Mouse (Mus musculus): ENCODE results near the gene Morf4l1. TPM values are rescaled to one million over a fixed set of nuclear protein-coding genes. Genes with fewer than 3 reads are reported as not detected.
"Not testable (repeated sequence)": the region's sequence is repeated elsewhere in the genome, so short reads cannot be mapped to it uniquely, and the experiment has no call there.

The Morf4l1 gene
- total RNA-seq, 2 experiments from 2014 or later = 189 to 208 TPM

DNA sequence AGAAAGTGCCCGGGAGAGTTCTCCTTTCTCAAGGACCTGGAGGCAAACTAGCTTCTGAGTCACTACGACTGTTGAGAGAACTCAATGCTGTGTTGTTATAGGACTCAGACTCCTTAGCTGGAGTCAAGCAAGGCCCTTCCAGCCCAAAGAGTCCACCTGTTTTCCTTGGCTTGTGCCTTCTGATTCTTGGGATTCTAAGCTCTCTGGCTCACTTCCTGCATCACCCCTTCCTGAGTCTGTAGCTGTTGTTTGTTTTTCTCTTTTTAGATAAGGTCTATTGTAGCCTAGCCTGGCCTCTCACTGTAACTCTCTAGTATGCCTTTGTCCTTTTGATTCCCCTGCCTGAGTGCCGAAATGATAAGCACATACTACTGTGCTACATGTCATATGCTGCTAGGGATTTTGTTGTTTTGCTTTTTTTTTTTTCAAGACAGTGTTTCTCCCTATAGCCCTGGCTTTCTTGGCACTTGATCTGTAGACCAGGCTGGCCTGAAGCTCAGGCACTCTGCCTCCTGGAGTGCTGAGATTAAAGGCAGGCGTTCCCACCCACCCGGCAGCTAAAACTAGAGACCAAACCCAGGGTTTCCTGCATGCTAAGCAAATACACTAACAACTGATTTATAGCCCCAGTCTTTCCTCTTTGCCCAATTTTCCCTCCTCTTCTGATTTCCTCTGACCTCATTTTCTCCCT lies 66.5 kb downstream of the Morf4l1 start:
- intact Hi-C loops (cut with DNase I) = no loop called here
- H3K27ac ChIP-seq = no peak overlapping the region
- DNase-seq = no peak
- TF ChIP-seq CTCF (IDR thresholded peaks at IDR 0.05) = no peak
- no peak overlapping the region for H3K4me3 ChIP-seq

DNA sequence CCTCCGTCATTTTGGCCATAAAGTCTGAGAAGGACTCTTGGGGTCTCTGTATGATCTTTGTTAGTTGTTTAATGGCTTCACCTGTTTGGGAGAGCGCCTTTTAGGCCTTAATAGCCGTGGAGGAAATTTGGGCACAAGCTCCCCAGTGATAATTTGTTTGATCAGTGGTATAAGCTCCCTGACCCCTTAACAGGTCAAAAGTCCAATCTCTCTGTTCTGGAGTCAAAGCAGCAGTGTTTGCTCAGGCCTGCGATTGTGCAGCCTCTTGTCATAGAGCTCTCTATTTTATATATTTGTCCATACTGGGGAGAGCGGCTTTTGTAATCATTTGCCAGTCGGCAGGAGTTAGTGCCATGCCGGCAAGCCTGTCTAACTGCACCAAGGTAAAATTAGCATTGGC lies 69.4 kb downstream of the Morf4l1 start:
- H3K27ac ChIP-seq = no peak overlapping the region
- no peak for TF ChIP-seq CTCF (IDR thresholded peaks at IDR 0.05)
- no peak overlapping the region for H3K4me3 ChIP-seq
- intact Hi-C loops (cut with DNase I) = no loop called here
- DNase-seq = no peak

DNA sequence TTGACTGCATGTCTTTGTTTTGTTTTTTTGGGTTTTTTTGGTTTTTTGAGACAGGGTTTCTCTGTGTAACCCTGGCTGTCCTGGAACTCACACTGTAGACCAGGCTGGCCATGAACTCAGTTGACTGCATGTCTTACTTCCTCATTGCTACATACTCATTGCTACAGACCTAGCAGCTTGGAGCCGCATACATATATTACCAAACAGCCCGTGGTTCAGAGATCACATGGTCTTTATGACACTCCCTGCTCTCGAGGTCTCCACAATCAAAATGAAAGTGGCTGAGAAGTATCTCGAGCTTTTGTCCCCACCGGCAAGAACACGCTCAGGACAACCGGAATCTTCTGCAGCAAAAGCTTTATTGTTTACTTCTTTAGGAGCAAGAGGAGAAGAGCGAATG lies 71.7 kb downstream of the Morf4l1 start:
- H3K4me3 ChIP-seq; DNase-seq; H3K27ac ChIP-seq; intact Hi-C loops (cut with DNase I): not testable (repeated sequence)

Other genes starting within 250 kb of the Morf4l1 start
- gene Rasgrf1, start 204.9 kb downstream of the Morf4l1 start, total RNA-seq (2021) = not detected
- gene Ctsh, start 60.6 kb downstream of the Morf4l1 start, total RNA-seq (2021) = 10 to 100 TPM in 1 of 2 experiments, 1 to 10 TPM in 1; 9.9 to 13.5 TPM
- under 1 TPM; 0.41 to 0.59 TPM for gene Adamts7, start 48.3 kb upstream of the Morf4l1 start, total RNA-seq (2021)
- 1 to 10 TPM; 3.0 to 5.9 TPM for gene Tbc1d2b, start 156.0 kb upstream of the Morf4l1 start, total RNA-seq (2021)